Mouse (Mus musculus) ES-Bruce4 (cell line): ENCODE measurements around the gene Mfsd11. TPM values are rescaled to one million over a fixed set of nuclear protein-coding genes. Genes with fewer than 3 reads are reported as not detected.
"Not testable (repeated sequence)": the region's sequence is repeated elsewhere in the genome, so short reads cannot be mapped to it uniquely, and the experiment has no call there.

Experiments used
- H3K27ac ChIP-seq: 2 replicates; pipeline ENCODE4 v1.5.1; 2012; ENCODE audit warnings: low read length, inconsistent platforms; ENCODE audit not compliant: insufficient read depth
- H3K27me3 ChIP-seq: 2 replicates; pipeline ENCODE4 v1.6.1; 2012; ENCODE audit warnings: mild to moderate bottlenecking, low read length, inconsistent platforms; ENCODE audit not compliant: control insufficient read depth, poor library complexity, insufficient read depth, severe bottlenecking
- H3K36me3 ChIP-seq: 2 replicates; pipeline ENCODE4 v1.6.1; 2012; ENCODE audit warnings: inconsistent platforms, mild to moderate bottlenecking, low read length, moderate library complexity; ENCODE audit not compliant: control insufficient read depth, poor library complexity, insufficient read depth, severe bottlenecking
- H3K4me1 ChIP-seq: one replicate; pipeline ENCODE4 v1.8.1; 2011; ENCODE audit warnings: low read length; ENCODE audit not compliant: control insufficient read depth, insufficient read depth
- H3K4me3 ChIP-seq: 2 replicates; pipeline ENCODE4 v1.5.1; 2011; ENCODE audit warnings: low read depth, mild to moderate bottlenecking, low read length
- H3K9ac ChIP-seq: 2 replicates; pipeline ENCODE4 v1.6.1; 2012; ENCODE audit warnings: low read depth, mild to moderate bottlenecking, inconsistent platforms; ENCODE audit not compliant: poor library complexity, severe bottlenecking
- H3K9me3 ChIP-seq: replicated peaks from 2 replicates; pipeline ENCODE4 v1.6.1; 2012; ENCODE audit warnings: mild to moderate bottlenecking, low read length, inconsistent platforms; ENCODE audit not compliant: control insufficient read depth, poor library complexity, insufficient read depth, severe bottlenecking
- CTCF ChIP-seq: IDR thresholded peaks from one replicate; pipeline ENCODE4 v1.8.1; 2011; ENCODE audit warnings: low read depth, low read length
- EP300 ChIP-seq: IDR thresholded peaks from 2 replicates; pipeline ENCODE4 v1.6.1; 2011; ENCODE audit warnings: low read depth, low read length; ENCODE audit not compliant: insufficient read depth
- POLR2A ChIP-seq: IDR thresholded peaks from one replicate; pipeline ENCODE4 v1.8.1; 2011; ENCODE audit warnings: low read length; ENCODE audit not compliant: insufficient read depth
- polyA plus RNA-seq: library from polyadenylated mRNA; stranded (reverse); fragments of >200 nt; gene quantifications from 2 replicates; pipeline ENCODE4 v1.2.4, GENCODE M21; 2011; ENCODE audit warnings: low read depth; ENCODE audit not compliant: missing spikeins, insufficient read depth, insufficient read length

The Mfsd11 gene
- polyA plus RNA-seq, 1 experiment = 15.1 TPM

GRCm38 (mm10) chr11:116819932-116820593 lies 32.2 kb upstream of the Mfsd11 start:
- no peak overlapping the region for H3K9ac ChIP-seq
- H3K27me3 ChIP-seq = no peaks in the 10 kb centered on the region
- no peak overlapping the region for H3K27ac ChIP-seq
- no peak for TF ChIP-seq CTCF
- TF ChIP-seq EP300 = no peak
- TF ChIP-seq POLR2A = no peak
- peaks cover 3% of the 10 kb centered on the region for H3K4me1 ChIP-seq
- H3K9me3 ChIP-seq = no peaks in the 10 kb centered on the region
- H3K36me3 ChIP-seq = no peaks in the 10 kb centered on the region
- H3K4me3 ChIP-seq = no peak overlapping the region

DNA sequence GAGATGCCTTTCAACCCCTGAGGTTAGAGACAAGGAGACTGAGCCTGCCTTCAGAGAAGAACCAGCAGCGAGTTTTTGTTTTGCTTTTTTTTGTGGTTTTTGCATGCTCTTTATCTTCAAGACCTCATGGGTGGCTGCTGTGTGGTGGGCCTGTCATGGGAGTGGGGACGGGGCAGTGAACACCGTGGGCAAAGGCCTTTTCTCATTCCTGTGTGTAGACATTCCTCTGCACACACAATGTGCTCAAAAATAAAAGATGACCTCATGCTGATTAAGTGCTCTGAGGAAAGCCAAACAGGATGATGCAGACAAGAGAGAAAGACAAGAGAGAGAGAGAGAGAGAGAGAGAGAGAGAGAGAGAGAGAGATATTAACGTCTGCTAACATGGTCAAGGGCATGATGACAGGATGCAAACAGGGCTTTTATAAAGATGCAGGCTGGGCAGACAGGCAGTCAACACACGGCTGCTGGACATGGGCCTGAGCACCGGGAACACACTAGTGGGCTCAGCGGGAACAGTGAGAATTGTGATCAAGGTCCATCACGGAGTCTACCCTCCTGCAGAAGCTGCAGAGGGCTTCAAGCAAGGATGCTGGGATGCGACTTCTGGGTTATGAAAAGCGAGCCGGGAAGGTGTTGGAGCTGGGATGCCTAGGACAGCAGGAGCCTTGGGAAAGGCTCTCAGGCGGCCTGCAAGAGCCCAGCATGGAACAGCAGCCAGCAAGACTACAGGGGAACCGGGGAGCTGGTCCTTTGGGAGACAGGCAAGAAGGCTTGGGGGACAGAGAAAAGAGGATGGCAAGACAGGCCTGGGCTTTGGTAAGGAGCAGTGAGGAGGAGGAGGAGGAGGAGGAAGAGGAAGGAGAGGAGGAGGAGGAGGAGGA lies 30.9 kb upstream of the Mfsd11 start:
- Histone ChIP-seq H3K9ac (no peak overlapping the region), H3K36me3 (no peaks in the 10 kb centered on the region), H3K4me1 (no peaks in the 10 kb centered on the region), H3K4me3 (no peak overlapping the region), H3K27ac (no peak overlapping the region), H3K27me3 (no peaks in the 10 kb centered on the region), H3K9me3 (no peaks in the 10 kb centered on the region)
- no peak for TF ChIP-seq POLR2A
- no peak for TF ChIP-seq CTCF
- no peak for TF ChIP-seq EP300

DNA sequence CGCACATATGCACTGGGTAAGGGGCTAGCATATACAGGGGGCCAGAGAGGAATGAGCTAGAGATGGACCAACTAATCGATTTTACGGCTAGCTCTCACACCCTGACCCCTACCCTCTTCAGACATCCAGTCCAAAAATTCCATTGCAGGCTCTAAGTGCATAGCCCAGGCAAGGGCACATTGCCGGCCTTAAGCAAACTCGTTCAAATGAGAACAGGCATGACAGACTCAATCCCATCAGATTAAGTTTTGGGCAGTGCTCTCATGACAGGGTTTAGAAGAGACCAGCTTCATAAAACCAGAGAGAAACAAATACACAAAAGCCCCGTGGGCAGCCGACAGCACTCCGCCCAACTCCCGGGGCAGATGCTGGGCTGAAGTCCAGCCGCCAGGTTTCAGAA lies 30.0 kb upstream of the Mfsd11 start:
- H3K9me3 ChIP-seq = no peaks in the 10 kb centered on the region
- H3K4me3 ChIP-seq = no peak overlapping the region
- H3K27ac ChIP-seq = no peak overlapping the region
- TF ChIP-seq POLR2A (no peak), EP300 (no peak), CTCF (no peak)
- no peak overlapping the region for H3K9ac ChIP-seq
- H3K27me3 ChIP-seq = no peaks in the 10 kb centered on the region
- no peaks in the 10 kb centered on the region for H3K36me3 ChIP-seq
- H3K4me1 ChIP-seq = no peaks in the 10 kb centered on the region

- Histone ChIP-seq H3K27me3 (no peaks in the 10 kb centered on the region), H3K36me3 (no peaks in the 10 kb centered on the region), H3K27ac (no peak overlapping the region), H3K4me3 (no peak overlapping the region), H3K9ac (no peak overlapping the region), H3K9me3 (no peaks in the 10 kb centered on the region), H3K4me1 (no peaks in the 10 kb centered on the region)
- TF ChIP-seq EP300 (no peak), POLR2A (no peak), CTCF (no peak)
Measured at GRCm38 (mm10) chr11:116822626-116823025, 29.6 kb upstream of the Mfsd11 start.

- TF ChIP-seq CTCF (no peak), EP300 (no peak), POLR2A (no peak)
- no peaks in the 10 kb centered on the region for H3K27me3 ChIP-seq
- H3K9me3 ChIP-seq = no peaks in the 10 kb centered on the region
- H3K9ac ChIP-seq = no peak overlapping the region
- no peak overlapping the region for H3K27ac ChIP-seq
- no peak overlapping the region for H3K4me3 ChIP-seq
- H3K36me3 ChIP-seq = no peaks in the 10 kb centered on the region
- no peaks in the 10 kb centered on the region for H3K4me1 ChIP-seq
Measured at GRCm38 (mm10) chr11:116823255-116823654, 29.0 kb upstream of the Mfsd11 start.

DNA sequence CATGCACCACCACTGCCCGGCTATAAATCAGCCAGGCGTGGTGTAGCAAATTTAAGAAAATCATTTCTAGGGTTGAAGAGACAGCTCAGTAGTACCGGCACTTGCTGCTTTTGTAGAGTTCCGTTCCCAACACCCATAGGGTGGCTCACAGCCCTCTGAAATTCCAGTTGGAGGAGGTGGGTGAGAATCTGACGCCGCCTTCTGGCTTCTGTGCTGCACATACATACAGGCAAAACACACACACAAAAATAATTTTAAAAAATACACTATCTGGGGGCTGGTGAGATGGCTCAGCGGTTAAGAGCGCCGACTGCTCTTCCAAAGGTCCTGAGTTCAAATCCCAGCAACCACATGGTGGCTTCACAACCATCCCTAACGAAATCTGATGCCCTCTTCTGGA lies 28.4 kb upstream of the Mfsd11 start:
- H3K36me3 ChIP-seq, H3K27me3 ChIP-seq, H3K9ac ChIP-seq, H3K27ac ChIP-seq, H3K4me3 ChIP-seq, H3K4me1 ChIP-seq, H3K9me3 ChIP-seq: not testable (repeated sequence)
